Comparison of ENCODE assay signal across 8 mouse cellular contexts in genomic region chr5:67260159-67260530, GRCm38 (mm10). TPM values are rescaled to one million over a fixed set of nuclear protein-coding genes. Genes with fewer than 3 reads are reported as not detected.
DNase-seq lines count a peak whose midpoint lies in the region; ATAC-seq and TF ChIP-seq lines count a peak whose summit lies in the region.

No protein-coding gene starts in this region.

- ATAC-seq in kidney, postnatal 0 days (replicated peaks; ENCODE audit: low FRiP score, low read depth), result no peak
- ATAC-seq in embryonic facial prominence, embryonic 11.5 days (replicated peaks; ENCODE audit: insufficient number of reproducible peaks, low FRiP score, low TSS enrichment, low read depth), result no peak; the same call in 1 of the 2 replicates
- peak; percentile 8 for ATAC-seq in hindbrain, embryonic 16.5 days
- no peak for ATAC-seq in midbrain, embryonic 16.5 days

- H3K27ac ChIP-seq in kidney, postnatal 0 days, result peak overlapping the region; percentile 98; the same call in 1 of the 2 replicates
- H3K27ac ChIP-seq in embryonic facial prominence, embryonic 11.5 days (replicated peaks; ENCODE audit: low read depth, low read length), result peak overlapping the region; percentile 84; the same call in 1 of the 2 replicates
- 0 out of 2 replicates have a peak overlapping the region, but pooled peaks have one; percentile 45 for H3K27ac ChIP-seq in hindbrain, embryonic 16.5 days (ENCODE audit: low read depth, low read length)
- H3K27ac ChIP-seq in midbrain, embryonic 16.5 days (ENCODE audit: low read length), result peak overlapping the region; percentile 61

- 0 out of 2 replicates have a peak, but pooled peaks cover 7% of the 10 kb centered on the region for H3K36me3 ChIP-seq in kidney, postnatal 0 days (ENCODE audit: insufficient read depth, low read length)
- H3K36me3 ChIP-seq in embryonic facial prominence, embryonic 11.5 days (replicated peaks; ENCODE audit: control insufficient read depth, insufficient read depth, low read depth, low read length), result peaks cover 3% of the 10 kb centered on the region; the same call in 1 of the 2 replicates
- H3K36me3 ChIP-seq in hindbrain, embryonic 16.5 days (ENCODE audit: control insufficient read depth, insufficient read depth, low read length), result peaks cover 7% of the 10 kb centered on the region
- peaks cover 10% of the 10 kb centered on the region for H3K36me3 ChIP-seq in midbrain, embryonic 16.5 days (ENCODE audit: control insufficient read depth, insufficient read depth, low read length)

- no peak for DNase-seq in kidney, postnatal 0 days (ENCODE audit: low spot score)
- DNase-seq in kidney, adult 18-20 months, result no peak
- DNase-seq in embryonic facial prominence, embryonic 11.5 days (ENCODE audit: low spot score), result no peak
- DNase-seq in left cerebral cortex, adult 9 months (ENCODE audit: low spot score in 2 of 2), result no peak
- DNase-seq in adrenal gland, adult 18-20 months (ENCODE audit: low spot score in 2 of 2), result no peak
- no peak for DNase-seq in cerebellum, adult 11 months

- peak overlapping the region; percentile 62 for H3K4me2 ChIP-seq in kidney, postnatal 0 days (ENCODE audit: low read length)
- H3K4me2 ChIP-seq in embryonic facial prominence, embryonic 11.5 days (ENCODE audit: low read depth, low read length), result peak overlapping the region; percentile 28
- peak overlapping the region; percentile 65 for H3K4me2 ChIP-seq in hindbrain, embryonic 16.5 days (ENCODE audit: low read length)
- peak overlapping the region; percentile 50 for H3K4me2 ChIP-seq in midbrain, embryonic 16.5 days (ENCODE audit: low read length)

- TF ChIP-seq CTCF in kidney, postnatal 0 days (IDR thresholded peaks at IDR 0.05; ENCODE audit: low read depth), result no peak

- H3K9ac ChIP-seq in kidney, postnatal 0 days (ENCODE audit: low read depth, low read length), result peak overlapping the region; percentile 47
- peak overlapping the region; percentile 40; the same call in 1 of the 2 replicates for H3K9ac ChIP-seq in embryonic facial prominence, embryonic 11.5 days (replicated peaks; ENCODE audit: low read length)
- H3K9ac ChIP-seq in hindbrain, embryonic 16.5 days (ENCODE audit: low read depth, low read length), result peak overlapping the region; percentile 41; the same call in 1 of the 2 replicates
- peak overlapping the region; percentile 41; the same call in 1 of the 2 replicates for H3K9ac ChIP-seq in midbrain, embryonic 16.5 days (ENCODE audit: low read depth, low read length)

- no peaks in the 10 kb centered on the region for H3K27me3 ChIP-seq in kidney, postnatal 0 days (ENCODE audit: insufficient read depth, low read length)
- no peaks in the 10 kb centered on the region for H3K27me3 ChIP-seq in embryonic facial prominence, embryonic 11.5 days (ENCODE audit: control insufficient read depth, insufficient read depth, low read length)
- no peaks in the 10 kb centered on the region for H3K27me3 ChIP-seq in hindbrain, embryonic 16.5 days (replicated peaks; ENCODE audit: control insufficient read depth, insufficient read depth, low read length)
- H3K27me3 ChIP-seq in midbrain, embryonic 16.5 days (ENCODE audit: control insufficient read depth, insufficient read depth, low read depth, low read length), result no peaks in the 10 kb centered on the region

- WGBS in kidney, postnatal 0 days, result under 1% methylated on average over 9 of the region's 9 CpGs
- 0% methylated on average over 9 of the region's 9 CpGs for WGBS in embryonic facial prominence, embryonic 11.5 days
- WGBS in hindbrain, embryonic 16.5 days, result 0% methylated on average over 9 of the region's 9 CpGs
- WGBS in midbrain, embryonic 16.5 days, result 0% methylated on average over 9 of the region's 9 CpGs

- H3K9me3 ChIP-seq in kidney, postnatal 0 days (replicated peaks; ENCODE audit: low read length), result no peaks in the 10 kb centered on the region
- H3K9me3 ChIP-seq in embryonic facial prominence, embryonic 11.5 days (replicated peaks; ENCODE audit: control insufficient read depth, low read length), result no peaks in the 10 kb centered on the region
- no peaks in the 10 kb centered on the region for H3K9me3 ChIP-seq in hindbrain, embryonic 16.5 days (ENCODE audit: control insufficient read depth, low read length)
- H3K9me3 ChIP-seq in midbrain, embryonic 16.5 days (replicated peaks; ENCODE audit: control insufficient read depth, low read length, poor library complexity, severe bottlenecking), result no peaks in the 10 kb centered on the region

- peak overlapping the region; percentile 90 for H3K4me3 ChIP-seq in kidney, postnatal 0 days (replicated peaks; ENCODE audit: low read depth, low read length)
- H3K4me3 ChIP-seq in embryonic facial prominence, embryonic 11.5 days (ENCODE audit: low read depth, low read length), result peak overlapping the region; percentile 88
- peak overlapping the region; percentile 98 for H3K4me3 ChIP-seq in hindbrain, embryonic 16.5 days (ENCODE audit: low read length)
- H3K4me3 ChIP-seq in midbrain, embryonic 16.5 days (ENCODE audit: low read depth, low read length), result peak overlapping the region; percentile 97

- H3K4me1 ChIP-seq in kidney, postnatal 0 days (replicated peaks; ENCODE audit: insufficient read depth, low read length), result no peaks in the 10 kb centered on the region
- H3K4me1 ChIP-seq in embryonic facial prominence, embryonic 11.5 days (ENCODE audit: control insufficient read depth, insufficient read depth, low read length), result no peaks in the 10 kb centered on the region
- peaks cover 5% of the 10 kb centered on the region for H3K4me1 ChIP-seq in hindbrain, embryonic 16.5 days (ENCODE audit: control insufficient read depth, insufficient read depth, low read depth, low read length)
- peaks cover 16% of the 10 kb centered on the region for H3K4me1 ChIP-seq in midbrain, embryonic 16.5 days (ENCODE audit: control insufficient read depth, insufficient read depth, low read length)

RNA-seq across cellular contexts. Expression of gene Tmem33, which starts 0.2 kb away (rescaled TPM):
- polyA plus RNA-seq in kidney, postnatal 0 days (2015; fragmentation: Nextera tagmentation; extraction: Ambion mirVana), result 120 and 121 TPM in 2 replicates
- polyA plus RNA-seq in embryonic facial prominence, embryonic 11.5 days (2014; fragmentation: Nextera tagmentation; extraction: Ambion mirVana), result 91.4 and 101 TPM in 2 replicates
- 74.9 and 79.7 TPM in 2 replicates for polyA plus RNA-seq in hindbrain, embryonic 16.5 days (2015; fragmentation: Nextera tagmentation; extraction: Ambion mirVana)
- 67.5 and 77.0 TPM in 2 replicates for polyA plus RNA-seq in midbrain, embryonic 16.5 days (2015; fragmentation: Nextera tagmentation; extraction: Ambion mirVana)
- total RNA-seq in adrenal gland, adult 18-20 months (2021), result 100 to 1,000 TPM; 157 to 164 TPM

RNA-seq across cellular contexts. Expression of gene Slc30a9, which starts 46.6 kb away (rescaled TPM):
- polyA plus RNA-seq in kidney, postnatal 0 days (2015; fragmentation: Nextera tagmentation; extraction: Ambion mirVana), result 121 and 129 TPM in 2 replicates
- 133 and 149 TPM in 2 replicates for polyA plus RNA-seq in embryonic facial prominence, embryonic 11.5 days (2014; fragmentation: Nextera tagmentation; extraction: Ambion mirVana)
- polyA plus RNA-seq in hindbrain, embryonic 16.5 days (2015; fragmentation: Nextera tagmentation; extraction: Ambion mirVana), result 161 and 172 TPM in 2 replicates
- 174 and 183 TPM in 2 replicates for polyA plus RNA-seq in midbrain, embryonic 16.5 days (2015; fragmentation: Nextera tagmentation; extraction: Ambion mirVana)
- total RNA-seq in adrenal gland, adult 18-20 months (2021), result 100 to 1,000 TPM; 122 to 139 TPM

Comparison
In these comparisons a context has a peak if more than half of its experiments do, and no peak if none do; other contexts are left out.
1. H3K27ac ChIP-seq: peak in every context shown above with its lines; median percentile 98 in kidney, postnatal 0 days; 84 in embryonic facial prominence, embryonic 11.5 days; 61 in midbrain, embryonic 16.5 days; 45 in hindbrain, embryonic 16.5 days.